In the genomic region with DNA sequence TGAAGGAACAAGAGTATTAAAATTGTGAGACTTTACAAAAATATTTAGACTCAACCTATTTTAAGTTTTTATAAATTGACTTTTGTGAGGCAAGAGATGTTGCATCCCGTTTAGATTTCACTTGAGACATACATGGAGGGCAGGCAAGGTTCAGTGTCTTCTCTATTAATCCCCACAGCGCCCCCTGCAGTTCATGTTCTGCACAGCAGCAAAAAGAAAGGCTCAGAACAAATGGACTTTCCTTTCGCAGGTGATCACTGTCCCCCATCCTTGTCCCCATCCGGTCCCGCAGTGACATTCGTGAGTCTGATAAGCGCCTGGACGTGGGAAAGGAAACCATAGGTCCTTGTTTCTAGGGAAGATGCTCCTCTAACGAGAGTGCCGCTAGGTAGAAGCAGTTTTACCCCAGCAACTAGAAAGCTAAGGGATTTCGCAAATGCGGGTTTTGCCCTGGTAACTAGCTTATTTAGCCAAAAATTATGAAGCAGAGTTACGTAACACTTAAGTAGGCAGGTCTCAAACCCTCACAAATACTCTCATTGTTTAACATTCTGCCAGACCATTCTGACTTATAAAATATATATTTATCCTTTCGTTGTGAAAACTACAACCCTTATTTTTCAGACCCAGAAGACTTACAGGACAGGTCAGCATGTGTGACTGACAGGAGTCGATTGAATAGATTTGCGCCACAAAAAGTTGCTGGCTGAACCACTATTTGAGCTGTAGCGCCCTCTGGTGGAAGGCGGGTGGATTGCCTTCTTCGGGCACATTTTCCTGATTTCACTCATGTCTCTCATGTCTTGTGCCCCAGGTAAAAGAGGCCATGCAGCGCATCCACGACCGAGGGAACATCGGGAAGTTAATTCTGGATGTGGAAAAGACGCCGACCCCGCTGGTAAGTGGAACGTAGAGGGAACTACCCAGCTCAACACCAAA, we compare ENCODE assay signal across 8 mouse cellular contexts. TPM values are rescaled to one million over a fixed set of nuclear protein-coding genes. Genes with fewer than 3 reads are reported as not detected.
DNase-seq lines count a peak whose midpoint lies in the region; ATAC-seq and TF ChIP-seq lines count a peak whose summit lies in the region.

No protein-coding gene starts in this region.

- peak; percentile 91 for TF ChIP-seq CTCF in kidney, postnatal 0 days (IDR thresholded peaks at IDR 0.05; ENCODE audit: low read depth)

- no peak for ATAC-seq in embryonic facial prominence, embryonic 12.5 days (ENCODE audit: insufficient number of reproducible peaks, insufficient read depth, low FRiP score, low TSS enrichment)
- ATAC-seq in kidney, postnatal 0 days (replicated peaks; ENCODE audit: low FRiP score, low read depth): no peak
- no peak for ATAC-seq in liver, embryonic 11.5 days (replicated peaks; ENCODE audit: low FRiP score)
- no peak for ATAC-seq in neural tube, embryonic 11.5 days (ENCODE audit: insufficient read depth, low FRiP score, low TSS enrichment)
- no peak for ATAC-seq in stomach, embryonic 16.5 days (ENCODE audit: insufficient read depth, low FRiP score)

- H3K27ac ChIP-seq in embryonic facial prominence, embryonic 12.5 days: no peak overlapping the region
- no peak overlapping the region for H3K27ac ChIP-seq in kidney, postnatal 0 days
- no peak overlapping the region for H3K27ac ChIP-seq in liver, embryonic 11.5 days (ENCODE audit: low read depth, low read length)
- no peak overlapping the region for H3K27ac ChIP-seq in neural tube, embryonic 11.5 days (ENCODE audit: low read depth, low read length)
- H3K27ac ChIP-seq in stomach, embryonic 16.5 days (ENCODE audit: low read length): no peak overlapping the region

- no peak overlapping the region for H3K4me3 ChIP-seq in embryonic facial prominence, embryonic 12.5 days
- H3K4me3 ChIP-seq in kidney, postnatal 0 days (replicated peaks; ENCODE audit: low read depth, low read length): no peak overlapping the region
- no peak overlapping the region for H3K4me3 ChIP-seq in liver, embryonic 11.5 days (ENCODE audit: low read depth, low read length)
- no peak overlapping the region for H3K4me3 ChIP-seq in neural tube, embryonic 11.5 days (ENCODE audit: low read depth, low read length)
- H3K4me3 ChIP-seq in stomach, embryonic 16.5 days (replicated peaks; ENCODE audit: low read length): 0 out of 2 replicates have a peak overlapping the region, but pooled peaks have one; percentile 3

- no peaks in the 10 kb centered on the region for H3K4me1 ChIP-seq in embryonic facial prominence, embryonic 12.5 days
- H3K4me1 ChIP-seq in kidney, postnatal 0 days (replicated peaks; ENCODE audit: insufficient read depth, low read length): no peaks in the 10 kb centered on the region
- H3K4me1 ChIP-seq in liver, embryonic 11.5 days (replicated peaks; ENCODE audit: control insufficient read depth, insufficient read depth, low read length): no peaks in the 10 kb centered on the region
- no peaks in the 10 kb centered on the region for H3K4me1 ChIP-seq in neural tube, embryonic 11.5 days (ENCODE audit: control insufficient read depth, insufficient read depth, low read length)
- no peaks in the 10 kb centered on the region for H3K4me1 ChIP-seq in stomach, embryonic 16.5 days (ENCODE audit: control insufficient read depth, insufficient read depth, low read length)

- H3K9me3 ChIP-seq in embryonic facial prominence, embryonic 12.5 days: no peaks in the 10 kb centered on the region
- no peaks in the 10 kb centered on the region for H3K9me3 ChIP-seq in kidney, postnatal 0 days (replicated peaks; ENCODE audit: low read length)
- no peaks in the 10 kb centered on the region for H3K9me3 ChIP-seq in liver, embryonic 11.5 days (ENCODE audit: control insufficient read depth, low read length)
- no peaks in the 10 kb centered on the region for H3K9me3 ChIP-seq in neural tube, embryonic 11.5 days (ENCODE audit: control insufficient read depth, low read length)
- H3K9me3 ChIP-seq in stomach, embryonic 16.5 days (replicated peaks; ENCODE audit: control insufficient read depth, low read length): no peaks in the 10 kb centered on the region

- no peak overlapping the region for H3K9ac ChIP-seq in embryonic facial prominence, embryonic 12.5 days
- H3K9ac ChIP-seq in kidney, postnatal 0 days (ENCODE audit: low read depth, low read length): no peak overlapping the region
- H3K9ac ChIP-seq in liver, embryonic 11.5 days (ENCODE audit: low read depth, low read length): no peak overlapping the region
- H3K9ac ChIP-seq in neural tube, embryonic 11.5 days (ENCODE audit: low read length): no peak overlapping the region
- H3K9ac ChIP-seq in stomach, embryonic 16.5 days (ENCODE audit: low read length): no peak overlapping the region

- WGBS in embryonic facial prominence, embryonic 12.5 days: 40% methylated on average over 27 of the region's 27 CpGs
- 39% methylated on average over 27 of the region's 27 CpGs for WGBS in kidney, postnatal 0 days
- WGBS in liver, embryonic 11.5 days: 35% methylated on average over 27 of the region's 27 CpGs
- WGBS in neural tube, embryonic 11.5 days: 46% methylated on average over 27 of the region's 27 CpGs
- 38% methylated on average over 27 of the region's 27 CpGs for WGBS in stomach, embryonic 16.5 days

- H3K27me3 ChIP-seq in embryonic facial prominence, embryonic 12.5 days: no peaks in the 10 kb centered on the region
- no peaks in the 10 kb centered on the region for H3K27me3 ChIP-seq in kidney, postnatal 0 days (ENCODE audit: insufficient read depth, low read length)
- no peaks in the 10 kb centered on the region for H3K27me3 ChIP-seq in liver, embryonic 11.5 days (replicated peaks; ENCODE audit: control insufficient read depth, insufficient read depth, low read length)
- no peaks in the 10 kb centered on the region for H3K27me3 ChIP-seq in neural tube, embryonic 11.5 days (ENCODE audit: control insufficient read depth, insufficient read depth, low read length)
- no peaks in the 10 kb centered on the region for H3K27me3 ChIP-seq in stomach, embryonic 16.5 days (ENCODE audit: control insufficient read depth, insufficient read depth, low read length)

- no peaks in the 10 kb centered on the region for H3K36me3 ChIP-seq in embryonic facial prominence, embryonic 12.5 days
- no peaks in the 10 kb centered on the region for H3K36me3 ChIP-seq in kidney, postnatal 0 days (ENCODE audit: insufficient read depth, low read length)
- H3K36me3 ChIP-seq in liver, embryonic 11.5 days (ENCODE audit: control insufficient read depth, insufficient read depth, low read length): no peaks in the 10 kb centered on the region
- H3K36me3 ChIP-seq in neural tube, embryonic 11.5 days (ENCODE audit: control insufficient read depth, insufficient read depth, low read length): no peaks in the 10 kb centered on the region
- H3K36me3 ChIP-seq in stomach, embryonic 16.5 days (ENCODE audit: control insufficient read depth, insufficient read depth, low read length): no peaks in the 10 kb centered on the region

- H3K4me2 ChIP-seq in embryonic facial prominence, embryonic 12.5 days (replicated peaks): peak overlapping the region; percentile 24
- H3K4me2 ChIP-seq in kidney, postnatal 0 days (ENCODE audit: low read length): peak overlapping the region; percentile 10; the same call in 1 of the 2 replicates
- H3K4me2 ChIP-seq in liver, embryonic 11.5 days: peak overlapping the region; percentile 34
- no peak overlapping the region for H3K4me2 ChIP-seq in neural tube, embryonic 11.5 days (ENCODE audit: low read depth)
- peak overlapping the region; percentile 23; the same call in 1 of the 2 replicates for H3K4me2 ChIP-seq in stomach, embryonic 16.5 days (ENCODE audit: low read depth, low read length)

- DNase-seq in 416B (ENCODE audit: low read depth): peak; percentile 70
- peak; percentile 80 for DNase-seq in adrenal gland, postnatal 25 days
- DNase-seq in heart, adult 9 months (ENCODE audit: low spot score in 2 of 2): peak; percentile 4 to 41
- DNase-seq in kidney, postnatal 0 days (ENCODE audit: low spot score): peak; percentile 74
- peak; percentile 49 for DNase-seq in liver, embryonic 11.5 days (ENCODE audit: low spot score)
- peak; percentile 78 for DNase-seq in neural tube, embryonic 11.5 days (ENCODE audit: low spot score)

RNA-seq across cellular contexts. Expression of gene Clec3a, which starts 48.6 kb away (rescaled TPM):
- not detected in 2 replicates for total RNA-seq in adrenal gland, postnatal 25 days (2021)
- 0.50 TPM in 1 of 2 replicates, not detected in the other for polyA plus RNA-seq in embryonic facial prominence, embryonic 12.5 days (2016; fragmentation: Nextera tagmentation; extraction: Ambion mirVana)
- not detected in 2 replicates for polyA plus RNA-seq in kidney, postnatal 0 days (2015; fragmentation: Nextera tagmentation; extraction: Ambion mirVana)
- not detected in 2 replicates for polyA plus RNA-seq in liver, embryonic 11.5 days (2014; fragmentation: Nextera tagmentation; extraction: Ambion mirVana)
- 0.59 TPM in 1 of 2 replicates, not detected in the other for polyA plus RNA-seq in neural tube, embryonic 11.5 days (2014; fragmentation: Nextera tagmentation; extraction: Ambion mirVana)
- 0.42 and 0.66 TPM in 2 replicates for polyA plus RNA-seq in stomach, embryonic 16.5 days (2015; fragmentation: Nextera tagmentation; extraction: Ambion mirVana)

Comparison
In these comparisons a context has a peak if more than half of its experiments do, and no peak if none do; other contexts are left out.
1. DNase-seq: peak in every context shown above with its lines; median percentile 80 in adrenal gland, postnatal 25 days; 78 in neural tube, embryonic 11.5 days; 74 in kidney, postnatal 0 days; 70 in 416B; 49 in liver, embryonic 11.5 days; 22 in heart, adult 9 months.